Mouse (Mus musculus) hematopoietic stem cell, adult 5-6 weeks (primary cell): ENCODE data around the gene Srgn. TPM values are rescaled to one million over a fixed set of nuclear protein-coding genes. Genes with fewer than 3 reads are reported as not detected.

ENCODE experiments used
- ATAC-seq, 2 experiments: fragments of 125-278 bp in 1 of 2; replicated peaks in 1 of 2; 2 replicates each; pipeline ENCODE4 v1.8.0; 2016 to 2017; ENCODE audit warnings: inconsistent platforms in 2 of 2, mild to moderate bottlenecking in 2 of 2, moderate number of reproducible peaks in 2 of 2, low read depth in 1 of 2, moderate TSS enrichment in 1 of 2; ENCODE audit not compliant: low FRiP score in 2 of 2, poor library complexity in 2 of 2, severe bottlenecking in 2 of 2, insufficient read depth in 1 of 2, low TSS enrichment in 1 of 2
- total RNA-seq: library from RNA; stranded (forward); fragments of 172-1452, 232-1000 nt; gene quantifications from 2 replicates; pipeline ENCODE4 v1.2.3, GENCODE M21; 2017

Gene Srgn
- 1,380 and 1,792 TPM in 2 replicates for total RNA-seq

- no peak for ATAC-seq
These were observed at the start of gene Srgn for GRCm38 (mm10) chr10:62527351-62527750. Gene Srgn, minus strand, starts transcription at chr10:62527451.

GRCm38 (mm10) chr10:62575001-62575400 lies 47.8 kb upstream of the Srgn start:
- ATAC-seq = no peak

- no peak; a peak in 1 of 4 replicates for ATAC-seq
These were observed 43.0 kb upstream of the Srgn start for GRCm38 (mm10) chr10:62570126-62570871.

GRCm38 (mm10) chr10:62568861-62569260 lies 41.6 kb upstream of the Srgn start:
- no peak for ATAC-seq

- ATAC-seq = no peak
These were observed 30.5 kb upstream of the Srgn start for GRCm38 (mm10) chr10:62557736-62558135.

GRCm38 (mm10) chr10:62556558-62556901 lies 29.3 kb upstream of the Srgn start:
- ATAC-seq = peak; percentile 40 to 58; a peak in 3 of 4 replicates

GRCm38 (mm10) chr10:62555705-62556557 lies 28.7 kb upstream of the Srgn start:
- no peak for ATAC-seq

- peak; percentile 81 to 84 for ATAC-seq
These were observed 26.4 kb upstream of the Srgn start for GRCm38 (mm10) chr10:62553611-62554091.

GRCm38 (mm10) chr10:62550787-62551300 lies 23.6 kb upstream of the Srgn start:
- no peak for ATAC-seq

GRCm38 (mm10) chr10:62549523-62550166 lies 22.4 kb upstream of the Srgn start:
- peak; percentile 60 to 65 for ATAC-seq

- ATAC-seq = no peak
These were observed 19.2 kb upstream of the Srgn start for GRCm38 (mm10) chr10:62546441-62546840.

GRCm38 (mm10) chr10:62545759-62546158 lies 18.5 kb upstream of the Srgn start:
- ATAC-seq = no peak

- ATAC-seq = no peak
These were observed 17.1 kb upstream of the Srgn start for GRCm38 (mm10) chr10:62544316-62544715.

GRCm38 (mm10) chr10:62543399-62543808 lies 16.2 kb upstream of the Srgn start:
- ATAC-seq = peak; percentile 92 to 95

GRCm38 (mm10) chr10:62542928-62543327 lies 15.7 kb upstream of the Srgn start:
- ATAC-seq = peak in 1 of 2 experiments; percentile 1; a peak in 1 of 4 replicates

GRCm38 (mm10) chr10:62542507-62542906 lies 15.3 kb upstream of the Srgn start:
- no peak for ATAC-seq

GRCm38 (mm10) chr10:62541499-62541898 lies 14.2 kb upstream of the Srgn start:
- ATAC-seq = peak; percentile 36 to 38; a peak in 2 of 4 replicates
